Mouse (Mus musculus) telencephalon, adult 2 months (tissue): Measurements from ENCODE around the gene Ormdl3.

Source experiments
- DNase-seq: peaks from one replicate; pipeline ENCODE4 v3.0.0-alpha.2; 2011; ENCODE audit warnings: low read depth, low spot score

The Ormdl3 gene

DNA sequence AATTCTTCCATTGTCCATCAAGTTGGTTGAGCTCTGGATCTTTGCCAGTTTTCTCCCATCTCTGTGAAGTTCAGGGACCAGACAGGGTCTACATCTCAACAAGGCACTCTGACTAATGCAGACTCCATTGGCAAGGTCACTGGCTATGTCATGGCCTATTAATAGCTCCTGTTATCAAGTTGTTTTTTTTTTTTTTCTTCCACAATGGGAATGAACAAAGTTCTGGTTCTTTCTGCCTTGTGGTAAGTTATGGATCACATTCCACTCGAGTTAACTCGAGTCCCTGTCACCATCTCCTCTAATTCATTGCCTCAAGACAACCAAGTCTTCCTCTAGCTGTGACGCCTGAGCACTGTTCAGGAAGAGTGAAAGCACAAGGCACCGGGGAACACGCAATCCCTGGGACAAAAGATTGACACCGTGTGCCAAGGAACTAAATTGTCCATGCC is 1.7 kb upstream of the Ormdl3 start:
- DNase-seq: no peak

DNA sequence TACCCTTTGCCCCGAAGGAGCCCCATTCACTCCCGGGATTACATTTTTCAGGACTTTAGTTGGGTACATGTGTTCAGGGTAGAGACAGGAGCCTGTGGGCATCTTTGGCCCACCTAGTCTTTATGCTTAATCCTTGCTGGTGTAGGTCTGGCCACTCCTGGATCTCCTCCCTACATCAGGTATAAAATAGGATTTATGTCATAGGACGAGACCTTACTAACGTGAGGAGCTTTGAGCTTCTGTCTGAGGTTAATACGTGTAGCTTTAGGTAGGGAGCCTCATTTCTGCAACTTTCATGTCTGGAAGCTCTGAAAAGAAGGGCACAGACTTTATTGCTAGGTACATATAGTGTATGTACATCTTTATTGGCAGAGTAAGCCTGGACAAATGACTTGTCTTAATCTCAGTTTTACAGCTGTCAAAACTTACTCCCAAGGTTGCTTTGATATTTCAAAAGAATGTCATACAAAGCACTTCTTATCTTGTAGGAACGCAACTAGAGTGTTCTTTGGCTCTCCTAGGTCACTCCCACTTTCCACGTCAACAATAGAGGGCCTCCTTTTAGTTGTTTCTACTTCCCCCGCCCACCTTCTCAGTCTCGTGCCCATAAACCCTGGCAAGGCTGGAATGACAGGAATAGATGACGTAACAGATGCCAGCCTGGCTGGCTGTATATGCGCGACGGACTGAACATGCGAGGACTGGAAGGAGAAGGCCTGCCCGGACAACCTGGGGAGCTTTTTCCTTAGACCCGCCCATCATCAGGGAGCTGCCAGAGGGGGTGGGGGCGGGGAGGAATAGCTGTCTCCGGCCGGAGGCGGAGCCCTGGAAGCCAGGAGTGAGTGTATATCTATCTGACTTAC is 747 bp upstream of the Ormdl3 start:
- DNase-seq: peak; percentile 39

DNA sequence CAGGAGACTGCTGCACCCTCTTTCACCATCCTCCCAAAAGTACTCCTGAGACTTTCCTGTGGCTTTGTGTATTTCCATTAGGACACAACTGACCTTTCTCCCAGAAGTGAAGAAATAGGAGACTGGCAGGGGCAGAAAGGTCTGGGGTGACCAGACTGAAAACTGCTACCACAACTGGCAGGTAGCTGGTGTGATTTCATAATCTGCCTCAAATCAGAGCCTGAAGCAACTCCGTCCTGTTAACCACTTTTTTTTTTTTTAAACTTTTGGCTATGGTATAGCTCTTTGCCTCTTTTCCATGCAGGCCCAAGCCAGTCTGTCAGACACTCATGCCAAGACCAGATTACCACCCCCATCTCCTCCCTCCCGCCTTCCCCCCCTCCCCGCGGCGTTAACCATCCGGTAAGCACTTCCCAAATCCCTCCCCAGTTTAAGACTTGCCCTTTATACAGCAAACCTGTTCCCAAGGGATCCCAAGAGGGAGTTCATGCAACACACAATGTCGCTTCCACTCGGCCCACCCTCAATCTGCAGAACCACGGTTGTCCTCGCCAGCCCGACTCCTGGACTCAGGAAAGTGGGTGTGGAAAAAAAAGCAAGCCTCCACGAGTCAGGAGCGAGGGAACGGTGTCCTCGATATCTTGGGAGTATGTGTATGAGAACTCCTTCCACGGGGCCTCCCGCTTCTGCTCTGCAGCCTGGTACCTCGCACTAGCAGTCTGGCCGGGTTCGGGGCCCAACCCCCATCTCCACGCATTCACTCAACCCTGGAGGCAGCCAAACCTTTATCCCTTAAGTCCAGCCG is 879 bp downstream of the Ormdl3 start:
- no peak for DNase-seq

DNA sequence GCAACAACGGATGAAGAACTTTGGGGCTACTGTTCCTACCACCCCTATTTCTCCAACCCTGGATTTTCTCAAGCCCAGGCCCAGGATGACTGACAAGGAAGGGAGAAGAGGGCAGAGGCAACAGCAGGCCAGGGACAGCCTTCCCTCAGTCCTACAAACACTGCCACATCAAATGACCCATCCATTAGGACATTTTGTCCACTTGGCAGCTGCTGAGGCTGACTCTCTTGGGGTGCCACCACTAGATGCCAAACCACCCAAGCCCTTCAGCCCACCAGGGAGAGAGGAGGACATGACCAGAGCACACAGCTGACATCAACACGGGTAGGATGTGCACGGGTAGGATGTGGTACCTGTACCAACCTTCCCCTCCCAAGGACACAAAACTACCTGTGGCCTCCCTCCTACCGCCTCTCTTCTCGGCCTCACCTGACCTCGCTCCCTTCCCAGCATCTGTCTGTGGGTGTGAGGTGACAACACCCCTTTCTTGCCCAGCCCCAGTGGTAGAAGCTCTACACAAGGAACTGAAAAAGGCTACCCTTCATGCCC is 2.5 kb downstream of the Ormdl3 start:
- no peak for DNase-seq

DNA sequence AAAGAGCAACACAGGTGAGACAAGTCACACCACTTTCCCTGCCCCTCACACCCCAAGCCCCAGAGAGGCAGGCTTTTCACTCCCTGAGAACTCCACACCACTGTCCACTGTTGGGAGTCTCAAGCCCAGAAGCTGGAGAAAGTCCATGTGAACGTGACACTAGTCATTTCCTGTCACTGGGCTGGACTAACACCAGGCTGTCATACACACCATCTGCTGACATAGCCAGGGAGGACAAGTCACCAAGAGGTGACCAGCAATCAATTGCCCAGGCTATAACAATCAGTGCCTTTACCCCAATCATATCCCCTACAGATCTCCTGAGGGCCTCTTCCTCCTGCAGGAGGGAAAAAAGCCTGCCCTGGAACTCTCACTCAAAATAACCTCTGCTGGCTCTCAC is 3.0 kb downstream of the Ormdl3 start:
- no peak for DNase-seq

DNA sequence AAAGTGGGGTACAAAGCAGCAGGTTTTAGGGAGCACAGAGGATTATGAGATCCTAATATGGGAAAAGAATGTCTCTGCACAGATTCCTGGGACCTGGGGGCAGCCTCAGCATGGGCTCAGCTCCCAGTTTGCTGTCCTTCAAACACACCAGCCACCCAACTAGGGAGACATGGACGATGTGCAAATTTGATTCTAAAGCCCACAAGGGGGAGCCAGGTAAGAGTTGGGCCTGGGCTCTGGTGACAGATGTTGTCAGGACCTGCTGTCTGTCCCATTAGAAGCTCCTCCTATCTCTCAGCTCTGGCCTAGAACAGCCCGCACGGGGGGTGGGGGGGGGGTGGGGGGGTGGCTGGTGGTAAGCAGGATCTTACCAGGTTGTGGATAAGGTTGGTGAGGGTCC is 3.6 kb downstream of the Ormdl3 start:
- DNase-seq: no peak

DNA sequence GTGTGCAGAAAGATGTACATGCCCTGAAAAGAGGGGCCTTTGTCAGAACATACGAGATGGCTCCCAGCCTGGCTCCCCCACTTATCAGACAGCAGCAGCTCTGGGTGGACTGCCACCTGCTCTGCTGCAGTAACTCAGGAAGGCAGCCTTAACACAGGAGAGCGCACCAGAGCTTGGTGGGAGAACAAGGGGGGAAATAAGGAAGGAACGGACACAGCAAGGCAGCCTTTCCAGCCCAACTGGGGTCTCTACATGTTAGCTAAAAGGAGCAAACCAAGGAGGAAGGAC is 4.0 kb downstream of the Ormdl3 start:
- no peak for DNase-seq

DNA sequence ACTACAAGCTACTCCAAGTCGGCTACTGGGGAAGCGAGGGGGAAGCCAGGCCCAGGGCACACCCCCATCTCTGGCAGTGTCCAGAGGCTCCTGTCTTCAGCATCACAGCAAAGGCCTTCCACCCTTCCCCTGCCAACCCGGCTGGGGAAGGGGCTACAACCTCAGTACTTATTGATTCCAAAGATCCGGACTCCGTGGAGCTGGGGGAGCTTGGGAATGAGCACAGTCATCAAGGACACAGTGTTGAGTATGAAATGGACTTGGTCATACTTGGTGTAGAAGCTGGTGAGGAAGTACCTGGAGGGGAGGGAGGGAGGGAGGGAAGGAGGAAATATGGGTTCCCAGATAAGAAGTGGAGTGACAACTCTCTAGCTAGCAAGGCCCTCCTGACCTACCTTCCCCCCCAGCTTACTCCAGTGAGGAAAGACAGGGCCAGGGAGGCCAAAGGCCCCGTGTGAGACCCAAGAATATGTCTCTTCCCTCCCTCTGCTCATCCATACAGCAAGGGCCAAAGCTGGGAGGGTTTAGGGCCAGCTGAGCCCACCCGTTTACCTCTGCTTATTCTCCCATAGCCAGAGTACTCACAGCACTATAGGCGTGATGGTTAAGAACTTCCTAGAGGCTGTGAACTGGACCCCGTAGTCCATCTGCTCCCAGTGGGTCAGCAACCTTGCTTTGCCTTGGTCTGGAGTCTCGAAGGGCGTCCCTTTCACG is 4.5 kb downstream of the Ormdl3 start:
- DNase-seq: no peak

DNA sequence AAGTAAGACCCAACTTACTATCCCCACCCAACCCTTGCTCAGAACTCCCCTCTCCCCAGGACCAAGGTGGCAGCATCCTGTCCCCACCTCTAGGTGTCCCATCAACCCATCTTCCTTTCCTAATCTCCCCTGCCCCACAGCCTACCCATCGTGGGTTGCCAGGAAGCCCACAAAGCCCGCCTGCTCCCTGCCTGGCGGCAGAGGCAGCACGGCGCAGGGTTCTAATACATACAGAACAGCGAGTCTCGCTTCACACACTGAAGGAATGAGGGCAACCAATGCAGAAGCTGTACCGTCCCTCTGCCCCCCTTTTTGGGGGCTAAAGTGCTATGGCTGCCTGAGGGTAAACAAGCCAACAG is 5.2 kb downstream of the Ormdl3 start:
- no peak for DNase-seq

DNA sequence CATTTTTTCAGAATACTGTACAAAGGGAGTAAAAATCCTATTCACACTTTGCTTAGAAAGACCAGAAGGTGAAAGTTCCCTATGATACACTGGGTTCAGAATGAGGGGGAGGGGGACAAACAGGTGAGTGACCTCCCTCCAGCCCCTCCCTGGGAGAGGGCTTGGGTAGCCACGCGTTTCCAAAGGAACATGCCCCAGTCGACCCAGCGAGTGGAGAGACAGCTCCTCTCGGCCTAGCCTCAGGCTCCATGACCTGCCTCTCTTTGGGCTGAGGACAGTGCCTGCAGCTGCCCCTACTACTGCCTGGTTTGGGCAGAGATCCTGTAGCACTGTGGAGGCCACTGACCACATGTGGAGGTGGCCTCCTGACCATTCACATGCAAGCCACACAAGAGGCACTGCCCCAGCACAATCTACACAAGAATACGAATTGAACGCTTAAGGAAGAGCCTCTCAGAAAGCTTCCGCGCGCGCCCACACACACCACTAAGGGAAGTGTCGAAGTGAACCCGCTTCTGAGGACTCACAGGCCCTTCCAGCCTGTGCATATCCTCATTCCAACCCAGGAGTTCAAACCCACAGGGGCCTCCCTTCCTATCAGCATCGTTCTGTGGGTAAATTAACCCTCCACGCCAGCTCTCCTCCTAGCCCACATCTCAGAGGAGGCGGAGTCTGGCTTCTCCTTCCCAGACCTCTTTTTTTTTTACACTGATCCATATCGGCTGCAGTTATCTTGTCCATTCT is 5.7 kb downstream of the Ormdl3 start:
- no peak for DNase-seq

DNA sequence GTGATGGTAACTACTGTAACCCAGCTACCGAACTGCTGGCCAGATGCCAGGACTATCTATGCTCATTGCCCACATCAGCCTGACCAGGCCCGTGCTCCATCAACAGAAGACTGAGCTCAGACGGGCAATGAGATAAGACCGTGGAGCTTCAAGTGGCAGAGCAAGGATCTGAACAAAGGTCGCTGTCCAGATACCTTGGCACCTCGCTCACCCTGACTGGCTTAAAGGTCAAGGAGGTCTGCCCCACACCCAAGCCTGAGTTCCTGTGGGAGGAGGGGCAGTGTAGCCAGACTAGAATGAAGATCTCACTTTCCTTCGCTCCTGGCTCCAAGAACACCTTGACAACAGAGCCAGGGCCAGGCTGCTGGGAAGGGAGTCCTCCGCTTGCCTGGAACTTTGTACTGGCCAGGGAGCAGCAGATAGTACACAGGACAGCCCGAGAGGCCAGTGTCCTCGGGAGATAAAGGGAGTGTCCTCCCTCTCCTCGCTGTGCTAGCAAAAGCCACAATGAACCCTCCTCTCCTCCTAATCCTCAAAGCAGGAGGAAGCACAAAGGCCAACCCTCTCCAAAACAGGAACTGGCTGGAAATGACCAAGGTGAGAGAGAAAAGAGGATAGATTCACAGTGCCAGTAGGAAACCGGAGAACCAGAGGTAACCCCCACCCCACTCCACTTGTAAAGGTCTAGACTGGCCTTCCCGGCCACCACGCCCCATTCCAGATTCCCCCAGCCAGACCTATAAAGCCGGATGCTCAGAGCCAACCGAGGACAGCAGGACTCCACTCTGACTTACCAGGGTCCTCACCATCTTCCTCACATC is 6.7 kb downstream of the Ormdl3 start:
- DNase-seq: no peak

DNA sequence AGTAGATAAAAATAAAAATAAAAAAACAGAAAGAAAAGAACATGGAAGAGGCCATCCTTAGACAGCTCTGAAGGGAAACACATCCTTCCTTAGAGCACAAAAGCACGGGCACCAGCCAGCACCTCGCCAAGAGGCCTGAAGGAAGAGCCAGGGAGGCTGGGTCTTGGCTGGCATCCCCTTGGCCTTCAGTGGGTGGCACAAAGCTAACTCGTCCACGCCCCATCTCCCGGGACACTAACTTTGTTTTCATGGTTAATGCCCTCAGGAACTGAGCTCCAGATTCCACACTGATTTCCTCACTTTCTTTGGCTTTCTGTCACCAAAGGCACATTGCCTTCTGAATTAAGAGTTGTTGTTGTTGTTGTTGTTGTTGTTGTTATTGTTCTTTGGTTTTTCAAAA is 9.4 kb downstream of the Ormdl3 start:
- no peak for DNase-seq

DNA sequence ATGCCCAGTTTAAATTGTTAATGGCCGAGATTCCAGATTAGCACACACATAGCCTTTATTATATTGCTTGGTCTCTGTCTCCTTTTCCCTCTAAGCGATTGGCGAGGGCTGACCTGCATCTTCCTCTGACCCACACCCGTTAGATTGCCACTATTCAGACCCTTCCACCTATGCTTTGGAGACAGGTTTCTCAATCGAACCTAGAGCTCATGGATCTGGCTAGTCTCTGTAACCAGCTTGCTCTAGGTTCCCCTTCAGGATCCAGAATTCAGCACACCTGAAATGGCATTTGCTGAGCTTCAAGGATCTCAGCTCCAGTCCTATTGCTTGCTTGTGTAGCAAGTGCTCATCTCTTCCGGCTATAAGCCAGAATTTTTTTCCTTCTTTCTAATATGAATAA is 17.7 kb downstream of the Ormdl3 start:
- no peak for DNase-seq

DNA sequence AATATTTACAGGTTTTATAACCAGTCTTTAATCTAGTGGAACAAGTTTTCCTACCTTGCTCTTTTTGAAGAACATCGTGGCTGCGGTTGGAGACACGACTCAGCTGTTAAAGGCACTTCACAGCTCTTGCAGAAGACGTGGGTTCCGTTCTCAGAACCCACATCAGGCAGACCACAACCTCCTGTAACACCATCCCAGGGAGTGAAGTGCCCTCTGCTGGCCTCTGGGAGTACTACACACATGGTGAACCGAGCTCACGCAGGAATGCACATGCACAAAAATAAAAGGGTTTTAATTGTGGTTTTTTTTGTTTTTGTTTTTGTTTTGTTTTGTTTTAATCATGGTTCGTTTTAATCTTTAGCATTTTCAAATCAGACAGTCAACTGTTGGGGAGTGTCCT is 18.8 kb downstream of the Ormdl3 start:
- DNase-seq: no peak

DNA sequence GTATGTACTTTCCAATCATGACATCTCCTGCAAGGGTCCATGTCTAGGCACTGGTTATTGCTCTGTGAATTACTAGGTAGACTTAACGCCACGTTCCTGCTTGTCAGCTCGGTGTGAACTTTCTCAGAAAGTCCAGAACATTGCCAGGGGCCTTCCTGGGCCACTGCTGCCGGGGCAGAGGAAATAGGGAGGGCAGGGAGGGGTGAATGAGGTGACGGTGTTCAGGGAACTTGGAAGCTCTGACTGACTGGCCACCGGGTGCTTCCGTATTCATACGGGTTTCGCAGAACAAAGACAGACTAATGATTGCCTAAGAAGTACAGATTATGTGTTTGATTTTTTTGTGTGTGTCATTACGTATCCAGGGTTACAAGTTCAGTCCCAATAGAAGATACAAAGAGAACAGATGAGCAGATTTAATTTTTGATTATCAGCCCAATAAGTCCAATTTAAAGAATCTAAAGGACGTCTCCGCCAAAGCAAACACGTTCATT is 23.2 kb downstream of the Ormdl3 start:
- DNase-seq: no peak

DNA sequence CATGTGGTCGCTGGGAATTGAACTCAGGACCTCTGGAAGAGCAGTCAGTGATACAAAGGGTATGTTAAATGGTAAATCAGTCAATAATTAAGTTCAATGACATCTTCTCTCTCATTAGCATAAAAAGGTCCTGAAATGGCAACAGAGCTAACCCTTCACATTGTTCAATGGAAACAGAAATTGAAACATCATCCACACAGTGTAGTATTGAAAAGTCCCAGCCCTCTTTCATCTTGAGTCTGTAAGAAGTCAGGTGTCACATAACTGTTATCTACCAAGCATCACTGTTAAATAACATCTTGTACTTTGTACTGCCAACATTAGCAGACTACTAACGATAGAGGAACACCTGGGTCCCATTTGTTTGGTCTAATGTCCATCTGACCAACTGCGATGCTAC is 24.1 kb downstream of the Ormdl3 start:
- no peak for DNase-seq

DNA sequence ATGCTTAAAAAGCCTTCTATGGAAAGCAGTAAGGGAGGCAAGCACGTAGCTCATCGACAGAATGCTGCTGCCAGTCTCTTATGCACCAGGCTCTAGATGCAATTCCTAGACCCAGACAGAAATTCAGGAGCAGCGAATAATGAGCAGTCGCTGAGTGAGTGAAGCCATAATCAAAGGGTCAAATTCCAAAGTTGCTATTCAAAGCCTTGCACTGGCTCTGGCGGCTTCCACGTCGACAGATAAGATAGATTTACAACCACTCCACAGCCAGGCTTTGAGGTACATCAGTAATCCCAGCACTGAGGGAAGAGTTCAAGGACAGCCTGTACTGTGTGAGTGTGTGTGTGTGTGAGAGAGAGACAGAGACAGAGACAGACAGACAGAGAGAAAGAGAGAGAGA is 26.2 kb downstream of the Ormdl3 start:
- DNase-seq: no peak

DNA sequence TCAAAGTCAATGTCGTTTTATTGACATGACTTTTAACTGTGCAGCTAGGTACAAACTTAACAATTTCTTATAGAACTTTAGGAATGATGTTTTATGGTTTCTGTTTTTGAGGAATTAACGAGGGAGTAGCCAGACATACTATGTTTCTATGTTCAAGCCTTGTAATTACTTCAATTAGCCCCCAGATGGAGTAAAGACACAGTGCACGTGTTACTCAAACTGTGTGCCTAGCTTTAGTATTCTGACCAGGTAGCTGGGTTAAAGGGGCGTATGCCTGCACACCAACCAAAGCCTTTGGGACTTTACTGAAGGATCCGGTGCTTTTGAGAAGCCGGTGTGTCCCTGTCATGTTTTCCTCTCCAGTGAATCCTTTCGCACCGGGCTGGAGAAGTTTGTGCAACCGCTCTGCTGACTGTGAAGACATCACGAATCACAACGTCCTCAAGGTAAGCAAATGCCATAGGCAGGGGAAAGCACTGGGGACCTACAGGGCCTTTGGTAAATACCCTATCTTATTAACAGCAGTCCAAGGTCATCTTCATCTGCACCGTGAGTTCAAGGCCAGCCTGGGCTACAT is 32.0 kb downstream of the Ormdl3 start:
- no peak for DNase-seq

DNA sequence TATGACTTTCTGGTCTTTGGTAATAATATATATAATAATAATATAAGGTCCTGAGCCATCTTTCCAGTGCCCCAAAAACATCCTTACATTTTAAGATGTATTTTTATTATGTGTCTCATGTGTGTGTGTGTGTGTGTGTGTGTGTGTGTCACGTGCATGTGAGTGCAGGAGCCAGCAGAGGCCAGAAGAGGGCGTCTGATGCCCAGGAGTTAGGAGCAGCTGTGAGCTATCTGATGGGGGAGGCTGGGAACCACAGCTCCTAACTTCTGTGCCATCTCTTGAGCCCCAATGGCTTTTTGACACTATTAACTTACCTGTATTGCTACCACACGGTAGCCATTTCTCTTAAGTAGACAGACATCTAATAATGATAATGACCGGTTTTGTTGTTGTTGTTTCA is 33.2 kb downstream of the Ormdl3 start:
- no peak for DNase-seq
